Mouse (Mus musculus) CH12.LX (cell line): Measurements from ENCODE around the gene Glrb. TPM values are rescaled to one million over a fixed set of nuclear protein-coding genes. Genes with fewer than 3 reads are reported as not detected.

Experiments
- DNase-seq: peaks from one replicate; pipeline ENCODE4 v3.0.0-alpha.2; 2013; ENCODE audit errors: extremely low read depth
- H3K27ac ChIP-seq: 2 replicates; pipeline ENCODE4 v1.5.1; 2012; ENCODE audit warnings: low read depth, mild to moderate bottlenecking, control low read depth, moderate library complexity; ENCODE audit not compliant: insufficient read depth
- H3K27me3 ChIP-seq: replicated peaks from 2 replicates; pipeline ENCODE3; 2012; ENCODE audit warnings: inconsistent platforms
- H3K36me3 ChIP-seq, 2 experiments: replicated peaks in 1 of 2; 2 replicates each; pipeline versions ENCODE3 to v1.6.1; 2012; ENCODE audit warnings: inconsistent platforms in 1 of 2, low read length in 1 of 2, mild to moderate bottlenecking in 1 of 2, mixed read lengths in 1 of 2, moderate library complexity in 1 of 2; ENCODE audit not compliant: control insufficient read depth in 1 of 2, insufficient read depth in 1 of 2
- H3K4me1 ChIP-seq, 2 experiments: 2 replicates each; pipeline ENCODE4 v1.6.1; 2012; ENCODE audit warnings: inconsistent platforms in 1 of 2, moderate library complexity in 1 of 2; ENCODE audit not compliant: insufficient read depth in 2 of 2, control insufficient read depth in 1 of 2
- H3K4me2 ChIP-seq: 2 replicates; pipeline ENCODE4 v1.6.1; 2012; ENCODE audit warnings: low read depth, mild to moderate bottlenecking, control low read depth; ENCODE audit not compliant: poor library complexity, insufficient read depth, severe bottlenecking
- H3K4me3 ChIP-seq, 3 experiments: fragments of 150-350 bp in 1 of 3; sonication (generic) in 1 of 3; replicated peaks in 1 of 3; 2 replicates each; pipeline versions ENCODE3 to v1.5.1; 2011 to 2012; ENCODE audit warnings: low read depth in 2 of 3, low read length in 2 of 3, mild to moderate bottlenecking in 2 of 3, moderate library complexity in 2 of 3, control low read depth in 1 of 3, improper control_type of control experiment in 1 of 3, inconsistent platforms in 1 of 3, mixed read lengths in 1 of 3; ENCODE audit not compliant: poor library complexity in 1 of 3
- H3K79me2 ChIP-seq: replicated peaks from 2 replicates; pipeline ENCODE4 v1.6.1; 2012; ENCODE audit warnings: mild to moderate bottlenecking, moderate library complexity; ENCODE audit not compliant: control insufficient read depth, poor library complexity, insufficient read depth, severe bottlenecking; ENCODE audit errors: extremely low read depth
- H3K9ac ChIP-seq: 2 replicates; pipeline ENCODE4 v1.6.1; 2012; ENCODE audit warnings: low read depth, mild to moderate bottlenecking, control low read depth, moderate library complexity; ENCODE audit not compliant: insufficient read depth
- H3K9me3 ChIP-seq: replicated peaks from 2 replicates; pipeline ENCODE3; 2012; ENCODE audit warnings: low read length, inconsistent platforms, mixed read lengths
- CTCF ChIP-seq, 2 experiments: IDR thresholded peaks in 1 of 2; conservative IDR thresholded peaks in 1 of 2; 2 replicates each; pipeline ENCODE4 v1.5.1; 2011 to 2012; ENCODE audit warnings: low read depth in 2 of 2, low read length in 2 of 2, improper control_type of control experiment in 1 of 2, inconsistent platforms in 1 of 2, mild to moderate bottlenecking in 1 of 2, moderate library complexity in 1 of 2
- ELF1 ChIP-seq: IDR thresholded peaks from 2 replicates; pipeline ENCODE4 v1.6.1; 2014; ENCODE audit warnings: low read depth, mild to moderate bottlenecking, inconsistent platforms, low read length, improper control_type of control experiment
- EP300 ChIP-seq: IDR thresholded peaks from 2 replicates; pipeline ENCODE4 v1.6.1; 2011; ENCODE audit warnings: low read length, improper control_type of control experiment
- ETS1 ChIP-seq: conservative IDR thresholded peaks from 2 replicates; pipeline ENCODE4 v1.6.1; 2012; ENCODE audit warnings: low read depth, mild to moderate bottlenecking, inconsistent platforms, low read length, improper control_type of control experiment, moderate library complexity
- MAFK ChIP-seq: IDR thresholded peaks from 2 replicates; pipeline ENCODE4 v1.6.1; 2011; ENCODE audit warnings: low read length, improper control_type of control experiment; ENCODE audit not compliant: insufficient replicate concordance
- MAZ ChIP-seq: IDR thresholded peaks from 2 replicates; pipeline ENCODE4 v1.6.1; 2012; ENCODE audit warnings: low read depth, mild to moderate bottlenecking, inconsistent platforms, low read length, improper control_type of control experiment, moderate library complexity
- NELFE ChIP-seq: IDR thresholded peaks from 2 replicates; pipeline ENCODE4 v1.6.1; 2011; ENCODE audit warnings: low read depth, low read length, improper control_type of control experiment
- NRF1 ChIP-seq: IDR thresholded peaks from 2 replicates; pipeline ENCODE4 v1.6.1; 2014; ENCODE audit warnings: low read depth, mild to moderate bottlenecking, inconsistent platforms, low read length, improper control_type of control experiment, moderate library complexity
- PAX5 ChIP-seq: IDR thresholded peaks from 2 replicates; pipeline ENCODE4 v1.6.1; 2012; ENCODE audit warnings: low read length, inconsistent platforms, mixed read lengths
- POLR2A ChIP-seq: IDR thresholded peaks from 2 replicates; pipeline ENCODE4 v1.6.1; 2011; ENCODE audit warnings: low read depth, mild to moderate bottlenecking, improper control_type of control experiment, low read length
- POLR2AphosphoS2 ChIP-seq: IDR thresholded peaks from 2 replicates; pipeline ENCODE4 v1.6.1; 2011; ENCODE audit warnings: low read depth, low read length, improper control_type of control experiment
- SMC3 ChIP-seq: IDR thresholded peaks from 2 replicates; pipeline ENCODE4 v1.6.1; 2011; ENCODE audit warnings: low read depth, low read length, improper control_type of control experiment
- TBP ChIP-seq: conservative IDR thresholded peaks from 2 replicates; pipeline ENCODE4 v1.6.1; 2011; ENCODE audit warnings: low read depth, low read length, improper control_type of control experiment
- TCF12 ChIP-seq: IDR thresholded peaks from 2 replicates; pipeline ENCODE4 v1.6.1; 2014; ENCODE audit warnings: low read depth, mild to moderate bottlenecking, inconsistent platforms, low read length, improper control_type of control experiment
- UBTF ChIP-seq: IDR thresholded peaks from 2 replicates; pipeline ENCODE4 v1.6.1; 2012; ENCODE audit warnings: low read depth, mild to moderate bottlenecking, inconsistent platforms, low read length, improper control_type of control experiment, moderate library complexity
- ZKSCAN1 ChIP-seq: IDR thresholded peaks from 2 replicates; pipeline ENCODE4 v1.6.1; 2012; ENCODE audit warnings: low read depth, inconsistent platforms, low read length, improper control_type of control experiment, borderline replicate concordance
- dilution Hi-C: fragments of 300-500 bp; cut with MboI; formaldehyde crosslinking; loops from 2 replicates; pipeline ENCODE4 v1.14.3; 2020; ENCODE audit warnings: low sequenced_read_pairs; ENCODE audit not compliant: extremely low pct_unique_long_range_greater_than_20kb, extremely low pct_ligation_motif_present
- in situ Hi-C: fragments of 300-500 bp; cut with MboI; formaldehyde crosslinking; loops from 3 replicates; pipeline ENCODE4 v1.14.3; 2019; ENCODE audit warnings: low sequenced_read_pairs, low pct_ligation_motif_present, low pct_unique_long_range_greater_than_20kb, mixed read lengths
- polyA plus RNA-seq: library from polyadenylated mRNA; unstranded; fragments of >175 nt; gene quantifications from 2 replicates; pipeline ENCODE4 v1.2.1, GENCODE M21; 2012; ENCODE audit warnings: low read depth; ENCODE audit not compliant: insufficient read length
- total RNA-seq, 2 experiments: library from RNA; depleted of rRNA; stranded (reverse); fragments of 300-350 nt in 1 of 2; fragments of >200 nt in 1 of 2; gene quantifications; 2 replicates each; pipeline ENCODE4 v1.2.3; 2012 to 2014

Glrb gene
- total and polyA plus RNA-seq, 3 experiments: not detected

- Histone ChIP-seq H3K27me3 (no peaks in the 10 kb centered on the region), H3K4me3 (no peak overlapping the region), H3K36me3 (no peaks in the 10 kb centered on the region), H3K9ac (no peak overlapping the region), H3K9me3 (no peaks in the 10 kb centered on the region), H3K4me1 (no peaks in the 10 kb centered on the region), H3K4me2 (no peak overlapping the region), H3K79me2 (no peaks in the 10 kb centered on the region), H3K27ac (no peak overlapping the region)
- DNase-seq: no peak
- TF ChIP-seq PAX5 (no peak), MAFK (no peak), CTCF (conservative IDR thresholded peaks at IDR 0.05 in 1 of 2, IDR thresholded peaks at IDR 0.05 in 1 of 2; ENCODE audit: low read depth in 2 of 2, low read length in 2 of 2) (no peak), POLR2AphosphoS2 (no peak), MAZ (no peak), POLR2A (no peak), TBP (no peak), ZKSCAN1 (no peak), SMC3 (no peak), NELFE (no peak), TCF12 (no peak), UBTF (no peak), ETS1 (no peak), ELF1 (no peak), NRF1 (no peak)
- dilution Hi-C loops: no loop called here
- in situ Hi-C loops: no loop called here
Measured at GRCm38 (mm10) chr3:80800995-80801826, 112.2 kb downstream of the Glrb start.

- Histone ChIP-seq H3K4me2 (no peak overlapping the region), H3K79me2 (no peaks in the 10 kb centered on the region), H3K9ac (no peak overlapping the region), H3K36me3 (no peaks in the 10 kb centered on the region), H3K4me3 (no peak overlapping the region), H3K27me3 (no peaks in the 10 kb centered on the region), H3K27ac (no peak overlapping the region), H3K9me3 (no peaks in the 10 kb centered on the region), H3K4me1 (no peaks in the 10 kb centered on the region)
- DNase-seq: no peak
- in situ Hi-C loops: no loop called here
- dilution Hi-C loops: no loop called here
- TF ChIP-seq POLR2A (no peak), EP300 (no peak)
Measured at GRCm38 (mm10) chr3:80800299-80800994, 113.0 kb downstream of the Glrb start.
